ENCODE assay signal across 19 mouse cellular contexts in the genomic region with DNA sequence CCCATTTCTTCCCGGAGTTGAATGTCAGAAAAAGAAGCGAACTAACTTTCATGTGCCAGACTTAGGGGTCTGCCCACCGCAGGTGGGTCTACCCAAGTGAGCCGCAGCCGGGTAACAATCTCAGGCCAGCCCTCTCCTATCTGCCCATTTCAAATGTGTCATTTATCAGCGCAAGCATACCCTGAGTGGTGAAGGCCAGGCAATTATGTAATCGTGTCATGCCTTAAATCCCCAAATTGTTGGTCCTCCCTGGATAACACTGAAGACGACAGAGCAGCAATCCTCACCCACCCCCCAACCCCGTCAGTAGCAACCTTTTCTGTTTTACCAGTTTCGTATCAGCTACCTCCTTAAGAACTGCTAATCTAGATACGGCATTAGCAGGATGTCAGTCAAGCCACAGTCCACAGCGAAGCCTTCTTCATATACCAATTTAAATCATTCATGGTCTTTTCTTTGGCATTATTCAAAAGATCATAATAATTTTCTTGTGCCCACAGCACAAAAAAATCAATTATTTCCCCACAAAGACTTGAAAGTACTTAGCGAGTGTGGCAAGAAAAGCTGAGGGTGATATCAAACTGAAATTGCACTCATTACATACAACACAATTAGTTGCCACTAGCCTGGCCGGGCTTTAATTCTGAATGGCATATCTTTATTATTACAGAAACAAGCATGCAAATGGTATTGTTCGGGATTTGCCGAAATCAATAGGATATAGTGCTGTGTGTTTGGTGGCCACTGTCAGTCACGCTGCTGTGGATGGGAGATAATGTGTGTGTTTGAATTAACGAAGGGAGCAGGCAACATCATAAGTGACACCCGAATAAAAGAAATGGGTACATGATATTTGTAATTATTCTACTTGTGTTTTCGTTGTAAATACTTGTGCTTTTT.
A peak's percentile ranks its signal among the peaks of the same experiment; 100 is the strongest.
DNase-seq lines count a peak whose midpoint lies in the region; ATAC-seq and TF ChIP-seq lines count a peak whose summit lies in the region.
"Had no signal": no experiment of that assay in that cellular context is flagged by ENCODE, and none has a peak within 500 bp of the region (broad histone marks: within the 10 kb centered on the region; RNA-seq: fewer than 3 reads in every experiment).

No protein-coding gene starts in this region.

- H3K9me3 ChIP-seq in forebrain, embryonic 10.5 days = no peaks in the 10 kb centered on the region
- H3K9me3 ChIP-seq in forebrain, embryonic 13.5 days (replicated peaks) = no peaks in the 10 kb centered on the region
- no peaks in the 10 kb centered on the region for H3K9me3 ChIP-seq in heart, embryonic 10.5 days
- no peaks in the 10 kb centered on the region for H3K9me3 ChIP-seq in midbrain, embryonic 15.5 days
- H3K9me3 ChIP-seq: embryonic facial prominence, embryonic 13.5 days; hindbrain, embryonic 10.5 days; intestine, embryonic 15.5 days had no signal

- no peak; the same call in 1 of the 2 replicates for ATAC-seq in forebrain, embryonic 13.5 days
- ATAC-seq in midbrain, embryonic 15.5 days (replicated peaks) = peak; percentile 33; the same call in 1 of the 2 replicates
- ATAC-seq: intestine, embryonic 15.5 days had no signal

- WGBS in forebrain, embryonic 10.5 days = 57% methylated on average over 20 of the region's 20 CpGs
- WGBS in forebrain, embryonic 13.5 days = 35% methylated on average over 20 of the region's 20 CpGs
- 59% methylated on average over 20 of the region's 20 CpGs for WGBS in heart, embryonic 10.5 days
- WGBS in midbrain, embryonic 15.5 days = 35% methylated on average over 20 of the region's 20 CpGs

- H3K4me2 ChIP-seq in forebrain, embryonic 13.5 days = no peak overlapping the region
- no peak overlapping the region for H3K4me2 ChIP-seq in midbrain, embryonic 15.5 days
- H3K4me2 ChIP-seq: embryonic facial prominence, embryonic 13.5 days; heart, embryonic 11.5 days; hindbrain, embryonic 14.5 days; intestine, embryonic 15.5 days had no signal

- H3K27me3 ChIP-seq in forebrain, embryonic 10.5 days (ENCODE audit: poor library complexity, severe bottlenecking) = peaks cover 34% of the 10 kb centered on the region
- no peaks in the 10 kb centered on the region; the same call in none of the 2 replicates for H3K27me3 ChIP-seq in forebrain, embryonic 13.5 days
- H3K27me3 ChIP-seq in heart, embryonic 10.5 days (ENCODE audit: insufficient read depth, poor library complexity, severe bottlenecking) = peaks cover 30% of the 10 kb centered on the region; the same call in 1 of the 2 replicates
- H3K27me3 ChIP-seq in midbrain, embryonic 15.5 days (replicated peaks) = peaks cover 49% of the 10 kb centered on the region
- H3K27me3 ChIP-seq: intestine, embryonic 15.5 days had no signal

- no peak overlapping the region for H3K4me3 ChIP-seq in forebrain, embryonic 10.5 days
- no peak overlapping the region for H3K4me3 ChIP-seq in forebrain, embryonic 13.5 days
- no peak overlapping the region for H3K4me3 ChIP-seq in heart, embryonic 10.5 days
- H3K4me3 ChIP-seq in midbrain, embryonic 15.5 days = no peak overlapping the region
- H3K4me3 ChIP-seq: embryonic facial prominence, embryonic 13.5 days; gastrocnemius, adult 2 months; hindbrain, embryonic 10.5 days; intestine, embryonic 15.5 days had no signal

- H3K9ac ChIP-seq in forebrain, embryonic 13.5 days = no peak overlapping the region
- no peak overlapping the region for H3K9ac ChIP-seq in midbrain, embryonic 15.5 days
- H3K9ac ChIP-seq: embryonic facial prominence, embryonic 13.5 days; hindbrain, embryonic 14.5 days; intestine, embryonic 15.5 days had no signal

- peaks cover 41% of the 10 kb centered on the region for H3K4me1 ChIP-seq in forebrain, embryonic 10.5 days
- peaks cover 24% of the 10 kb centered on the region for H3K4me1 ChIP-seq in forebrain, embryonic 13.5 days
- peaks cover 7% of the 10 kb centered on the region; the same call in 1 of the 2 replicates for H3K4me1 ChIP-seq in heart, embryonic 10.5 days
- peaks cover 6% of the 10 kb centered on the region for H3K4me1 ChIP-seq in midbrain, embryonic 15.5 days
- H3K4me1 ChIP-seq: embryonic facial prominence, embryonic 13.5 days; intestine, embryonic 15.5 days had no signal

- no peak for TF ChIP-seq POLR2A in brain, embryonic 14.5 days (IDR thresholded peaks at IDR 0.05; ENCODE audit: borderline replicate concordance, extremely low read depth, insufficient read depth, insufficient read length, poor library complexity, severe bottlenecking)

- no peak for DNase-seq in forebrain, embryonic 10.5 days (ENCODE audit: extremely low spot score, low spot score)
- peak; percentile 38 for DNase-seq in heart, embryonic 10.5 days (ENCODE audit: low spot score)
- DNase-seq in heart, adult 18-20 months = no peak
- DNase-seq in brain, embryonic 14.5 days (ENCODE audit: low read depth) = peak; percentile 70
- DNase-seq in cerebellum, adult 8-10 months = no peak
- no peak for DNase-seq in cerebellum, adult 9-11 months
- DNase-seq: adrenal gland, postnatal 10 days; cerebellum, adult 11-12 months; cerebellum, postnatal 10 days; embryo, embryonic 11 days; gastrocnemius, adult 2 months; gastrocnemius, postnatal 25 days had no signal

- H3K36me3 ChIP-seq in forebrain, embryonic 10.5 days (replicated peaks) = no peaks in the 10 kb centered on the region
- H3K36me3 ChIP-seq in forebrain, embryonic 13.5 days (ENCODE audit: poor library complexity, severe bottlenecking) = no peaks in the 10 kb centered on the region
- no peaks in the 10 kb centered on the region for H3K36me3 ChIP-seq in heart, embryonic 10.5 days
- no peaks in the 10 kb centered on the region for H3K36me3 ChIP-seq in midbrain, embryonic 15.5 days (replicated peaks)
- H3K36me3 ChIP-seq: embryonic facial prominence, embryonic 13.5 days; hindbrain, embryonic 10.5 days; intestine, embryonic 15.5 days had no signal

- no peak for TF ChIP-seq CTCF in brain, embryonic 14.5 days (IDR thresholded peaks at IDR 0.05; ENCODE audit: borderline replicate concordance, extremely low read depth, insufficient read depth, insufficient read length)

- H3K27ac ChIP-seq in forebrain, embryonic 10.5 days = 0 out of 2 replicates have a peak overlapping the region, but pooled peaks have one; percentile 8
- H3K27ac ChIP-seq in forebrain, embryonic 13.5 days = no peak overlapping the region
- H3K27ac ChIP-seq in heart, embryonic 10.5 days = no peak overlapping the region
- H3K27ac ChIP-seq in midbrain, embryonic 15.5 days = no peak overlapping the region
- H3K27ac ChIP-seq: embryonic facial prominence, embryonic 13.5 days; gastrocnemius, adult 2 months; hindbrain, embryonic 10.5 days; hindbrain, embryonic 14.5 days; intestine, embryonic 15.5 days had no signal

Comparison
In these comparisons a context has a peak if more than half of its experiments do, and no peak if none do; other contexts are left out.
1. DNase-seq: peak in heart, embryonic 10.5 days (single experiment) and brain, embryonic 14.5 days (single experiment); none in forebrain, embryonic 10.5 days (single experiment), heart, adult 18-20 months (0 of 2), cerebellum, adult 8-10 months (single experiment) and cerebellum, adult 9-11 months (single experiment).